Mouse (Mus musculus) cerebellum, adult 2 months (tissue): ENCODE results near the gene Bloc1s3.

Experiments used
- CTCF ChIP-seq: fragments of 200-500 bp; IDR thresholded peaks from 2 replicates; pipeline ENCODE4 v1.5.1; 2011; ENCODE audit warnings: low read depth, mild to moderate bottlenecking, control low read depth, low read length, moderate library complexity, borderline replicate concordance; ENCODE audit not compliant: insufficient read depth
- POLR2A ChIP-seq: fragments of 200-500 bp; IDR thresholded peaks from 2 replicates; pipeline ENCODE4 v1.6.1; 2011; ENCODE audit warnings: low read length, control low read depth, borderline replicate concordance; ENCODE audit not compliant: insufficient read depth

GRCm38 (mm10) chr7:19462443-19462842 lies 45.7 kb downstream of the Bloc1s3 start:
- TF ChIP-seq POLR2A (no peak), CTCF (no peak)
